Mouse (Mus musculus): Measurements from ENCODE around the gene Suco.

DNA sequence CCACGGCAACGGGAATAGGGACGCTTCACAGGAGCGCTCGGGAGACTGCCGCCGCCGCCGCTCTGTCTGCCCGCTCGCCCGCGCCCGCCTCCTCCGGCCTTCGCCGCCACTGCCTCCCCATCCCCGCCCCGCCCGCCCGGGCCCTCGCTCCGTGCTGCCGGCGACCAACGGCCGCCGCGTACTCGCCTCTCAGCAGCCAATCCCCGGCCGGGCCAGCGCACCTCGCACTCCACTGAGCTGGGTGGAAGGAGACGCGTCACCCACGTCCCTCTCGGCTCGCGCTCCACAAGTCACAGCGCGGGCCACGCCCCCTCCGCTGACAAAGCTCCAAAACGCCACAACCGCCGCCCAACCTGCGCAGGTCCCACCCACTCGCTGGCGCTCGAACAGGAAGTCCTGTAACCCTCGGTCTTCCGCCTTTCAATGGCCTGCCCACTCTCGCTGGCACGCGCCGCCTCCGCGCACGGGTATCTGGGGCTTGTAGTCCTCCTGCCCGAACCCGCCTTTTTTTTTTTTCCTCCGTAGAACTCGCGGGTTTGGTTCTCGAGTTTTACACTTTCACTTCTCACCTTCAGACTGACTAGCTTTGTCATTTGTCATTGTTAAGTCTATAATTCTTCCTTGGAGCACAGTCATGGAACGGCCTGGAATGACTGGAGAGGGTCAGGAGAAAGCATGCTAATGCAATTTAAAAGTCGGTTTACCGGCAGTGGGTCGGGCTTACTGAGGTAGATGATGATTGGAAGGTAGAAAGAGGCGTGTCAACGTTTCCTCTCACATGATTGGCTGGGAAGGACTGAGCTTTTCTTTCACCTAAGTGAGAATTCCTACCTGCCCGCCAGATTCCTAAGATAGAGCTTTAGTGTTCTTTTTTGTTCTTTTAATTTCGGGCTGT lies at the start of gene Suco:
- no peak for TF ChIP-seq CTCF (IDR thresholded peaks at IDR 0.05; ENCODE audit: extremely low read depth, insufficient read depth, low read length)
- peak; percentile 83 for TF ChIP-seq POLR2A (IDR thresholded peaks at IDR 0.05; ENCODE audit: extremely low read depth, insufficient read depth, low read length)
